Mouse (Mus musculus) spleen, embryonic (tissue): Measurements from ENCODE around the gene Fam219b.

Source experiments
- CTCF ChIA-PET: fragments of 350-600 bp; sonication (Branson Sonifier 250); formaldehyde crosslinking; loops from one replicate; lab custom pipeline; 2022; lab: Charles Lee

The Fam219b gene

GRCm38 (mm10) chr9:57560861-57561710 lies 23.8 kb downstream of the Fam219b start, which contains the start of gene Scamp2:
Scamp2 (plus strand) TSS chr9:57560943.
- CTCF ChIA-PET = interaction anchor here (0.9 kb wide), 1 partner anchor 85 kb away, joined by 3 read pairs; no protein-coding TSS in a partner anchor

- CTCF ChIA-PET = interaction anchor here (0.9 kb wide), 1 partner anchor 84 kb away, joined by 3 read pairs; no protein-coding TSS in a partner anchor
Measured at GRCm38 (mm10) chr9:57561711-57562099, 24.4 kb downstream of the Fam219b start.

GRCm38 (mm10) chr9:57562896-57563372 lies 25.6 kb downstream of the Fam219b start:
- CTCF ChIA-PET = interaction anchor here (0.6 kb wide), 1 partner anchor 21 kb away, joined by 5 read pairs; no protein-coding TSS in a partner anchor

DNA sequence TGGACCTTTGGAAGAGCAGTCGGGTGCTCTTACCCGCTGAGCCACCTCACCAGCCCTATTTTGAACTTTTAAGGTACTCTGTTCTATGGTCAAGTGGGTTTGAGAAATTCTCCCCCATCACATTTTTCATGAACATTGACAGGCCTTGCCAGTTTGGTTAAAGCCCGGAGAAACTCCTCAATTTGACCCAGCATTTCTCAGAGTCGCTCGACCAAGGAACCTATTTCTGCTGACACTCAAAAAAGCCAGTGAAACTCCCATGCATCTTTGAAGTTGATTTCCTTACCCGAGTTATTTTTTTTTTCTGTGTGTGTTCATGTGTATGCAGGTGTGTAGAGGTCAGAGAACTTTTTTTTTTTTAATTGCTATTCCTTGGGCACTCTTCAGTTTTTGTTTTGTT lies 27.3 kb downstream of the Fam219b start:
- CTCF ChIA-PET = interaction anchor here (0.7 kb wide), 1 partner anchor 16 kb away, joined by 3 read pairs; no protein-coding TSS in a partner anchor

DNA sequence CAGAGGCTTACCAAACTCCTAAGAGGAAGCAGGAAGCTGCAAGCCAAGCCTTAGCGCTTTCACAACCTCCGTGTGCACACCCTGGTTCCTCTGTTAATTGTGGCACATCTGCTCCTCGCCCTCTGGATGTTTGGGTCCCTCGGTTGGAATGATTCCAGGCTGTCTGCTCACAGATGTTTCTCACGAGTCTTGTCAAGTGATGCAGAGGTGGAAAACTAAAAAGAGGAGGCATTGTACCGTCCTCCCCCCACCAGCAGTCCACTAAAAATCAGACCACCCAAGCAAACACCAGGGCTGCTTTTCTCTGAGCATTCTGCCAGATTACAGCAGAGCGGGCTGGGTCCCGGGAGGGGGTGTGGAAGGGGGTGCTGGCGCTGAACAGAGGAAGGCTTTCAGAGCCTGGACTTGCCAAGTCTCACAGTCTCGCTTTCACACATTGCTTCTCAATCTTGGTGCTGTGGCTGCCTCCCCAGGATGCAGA lies 28.5 kb downstream of the Fam219b start:
- CTCF ChIA-PET = no interaction called here

- CTCF ChIA-PET = interaction anchor here (1.4 kb wide), 1 partner anchor 13 kb away, joined by 15 read pairs; no protein-coding TSS in a partner anchor
Measured at GRCm38 (mm10) chr9:57566846-57567245, 29.5 kb downstream of the Fam219b start.

GRCm38 (mm10) chr9:57568500-57568899 lies 31.2 kb downstream of the Fam219b start:
- CTCF ChIA-PET = interaction anchor here (0.5 kb wide), 1 partner anchor 70 kb away, joined by 4 read pairs; no protein-coding TSS in a partner anchor

DNA sequence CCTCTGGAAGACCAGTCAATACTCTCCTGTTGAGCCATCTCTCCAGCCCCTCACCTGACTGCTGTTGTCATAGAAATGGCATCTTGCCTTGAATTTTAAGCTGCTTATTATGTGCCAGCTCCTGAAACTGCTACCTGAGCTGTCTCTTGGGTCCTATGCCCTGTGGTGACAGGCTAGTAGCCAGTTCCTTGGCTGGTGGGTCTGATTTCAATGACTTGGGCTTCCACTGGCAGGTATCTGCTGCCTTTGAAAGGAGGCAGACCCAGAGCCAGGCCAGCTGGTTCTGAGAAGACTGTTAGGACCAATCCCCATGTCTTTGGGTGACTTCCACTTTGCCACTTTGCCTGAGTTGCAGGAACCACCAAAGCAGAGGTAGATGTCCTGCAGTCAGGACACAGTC lies 37.1 kb downstream of the Fam219b start:
- CTCF ChIA-PET = no interaction called here

DNA sequence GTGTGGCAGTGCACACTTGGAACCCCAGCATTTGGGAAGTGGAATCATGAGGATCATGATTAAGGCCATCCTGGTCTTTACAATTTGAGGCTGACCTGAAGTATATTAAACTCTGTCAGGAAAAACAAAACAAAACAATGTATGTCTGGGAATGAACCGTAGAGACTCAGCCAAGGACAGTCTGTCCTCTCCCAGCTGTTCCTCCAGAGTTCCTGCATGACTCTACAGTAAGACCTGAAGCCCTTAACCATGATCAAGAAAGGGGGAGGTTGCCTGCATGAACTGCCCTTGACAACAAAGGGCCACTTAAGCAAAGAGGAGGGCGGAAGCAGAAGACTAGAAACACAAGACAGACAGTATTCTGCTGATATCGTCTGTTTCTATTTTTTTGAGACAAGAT lies 38.2 kb downstream of the Fam219b start:
- CTCF ChIA-PET = no interaction called here

DNA sequence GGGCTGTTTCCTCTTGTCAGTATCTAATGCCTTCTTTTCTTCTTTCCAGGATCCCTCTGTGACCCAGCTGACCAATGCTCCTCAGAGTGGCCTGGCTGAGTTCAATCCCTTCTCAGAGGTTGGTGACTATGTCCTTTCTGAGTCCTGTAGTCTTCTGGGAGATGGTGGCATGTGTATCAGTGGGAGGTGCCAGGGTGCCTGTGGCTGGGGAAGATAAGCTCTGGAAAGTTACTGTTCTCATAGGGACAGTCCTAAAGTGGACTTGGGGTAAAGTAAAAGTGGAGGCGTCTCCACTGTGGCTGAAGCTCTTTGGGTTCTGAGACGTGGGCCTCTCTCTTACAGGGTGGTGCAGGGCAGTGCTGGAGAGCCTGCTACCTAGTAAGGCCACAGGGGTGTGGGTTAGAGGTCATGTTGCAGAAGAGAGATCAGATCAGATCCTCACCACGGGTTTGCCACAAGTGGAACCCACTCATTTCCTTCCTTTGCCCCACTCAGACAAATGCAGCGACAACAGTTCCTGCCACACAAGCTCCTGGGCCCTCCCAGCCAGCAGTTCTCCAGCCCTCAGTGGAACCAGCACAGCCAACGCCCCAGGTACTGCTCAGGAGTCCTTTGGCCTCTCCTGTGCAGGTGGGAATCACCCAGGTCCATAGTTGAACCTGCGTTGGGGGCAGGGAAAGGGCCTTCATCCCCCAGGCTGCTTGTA lies 40.0 kb downstream of the Fam219b start:
- CTCF ChIA-PET = interaction anchor here (0.5 kb wide), 1 partner anchor 34 kb away, joined by 8 read pairs; no protein-coding TSS in a partner anchor

- CTCF ChIA-PET = no interaction called here
Measured at GRCm38 (mm10) chr9:57584991-57585390, 47.7 kb downstream of the Fam219b start.

- CTCF ChIA-PET = interaction anchor here (0.8 to 1.1 kb wide), 3 partner anchors 49 to 71 kb away, joined by 3 to 4 read pairs (median 3); no protein-coding TSS in a partner anchor
Measured at GRCm38 (mm10) chr9:57589224-57590126, 52.1 kb downstream of the Fam219b start, which contains the start of gene Ulk3. Ulk3 (plus strand) TSS chr9:57589452.

- CTCF ChIA-PET = no interaction called here
Measured at GRCm38 (mm10) chr9:57590726-57591125, 53.4 kb downstream of the Fam219b start.
